Mouse (Mus musculus): ENCODE results near the gene N4bp1. TPM values are rescaled to one million over a fixed set of nuclear protein-coding genes. Genes with fewer than 3 reads are reported as not detected.

Gene N4bp1
- polyA plus RNA-seq, 1 experiment from 2014 or later: 9.7 TPM

DNA sequence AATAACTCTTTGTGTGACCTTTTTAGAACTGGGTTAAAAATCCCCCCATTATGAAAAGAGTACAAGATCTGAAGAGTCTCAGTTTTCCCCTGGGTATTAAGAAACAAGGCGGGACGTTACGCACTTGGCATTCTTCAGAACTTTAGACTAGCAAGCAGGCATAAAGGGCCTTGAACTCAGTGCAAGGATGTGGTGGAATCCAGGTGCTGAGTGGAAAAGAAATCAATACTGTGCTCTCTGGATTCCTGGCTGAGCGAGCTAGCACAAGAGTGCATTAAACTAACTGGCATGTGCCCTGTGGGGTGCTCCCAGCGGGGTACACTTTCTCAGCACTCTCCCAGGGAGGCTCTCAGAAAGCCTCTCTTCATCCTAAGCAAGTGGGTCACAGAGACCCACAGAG lies 122.3 kb downstream of the N4bp1 start:
- Histone ChIP-seq H3K4me3 (no peak overlapping the region), H3K36me3 (no peaks in the 10 kb centered on the region), H3K4me1 (no peaks in the 10 kb centered on the region), H3K27me3 (ENCODE audit: low read depth, poor library complexity, severe bottlenecking) (peaks cover 10% of the 10 kb centered on the region), H3K9me3 (replicated peaks) (no peaks in the 10 kb centered on the region), H3K27ac (replicated peaks) (no peak overlapping the region)
- DNase-seq (ENCODE audit: low spot score): no peak
- 65% methylated on average over 5 of the region's 5 CpGs for WGBS

DNA sequence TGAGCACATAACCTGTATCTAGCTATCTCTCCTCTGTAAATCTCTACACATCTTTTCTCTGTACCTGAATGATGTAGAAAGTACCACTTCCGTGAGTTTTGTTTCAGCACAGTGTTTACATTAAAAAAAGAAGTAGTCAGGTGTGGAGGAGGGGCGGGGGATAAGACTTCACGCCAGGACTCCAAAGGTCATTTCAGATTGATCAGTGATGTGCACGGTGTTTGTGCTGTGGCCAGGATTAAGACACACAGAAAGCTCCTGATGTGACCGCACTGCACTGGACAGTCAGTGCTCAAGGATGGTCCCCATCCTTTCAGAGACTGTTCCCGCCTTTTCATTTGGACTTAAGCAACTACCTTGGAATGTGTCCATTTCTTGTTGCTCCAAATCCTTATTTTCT lies 124.3 kb downstream of the N4bp1 start:
- H3K36me3 ChIP-seq: no peaks in the 10 kb centered on the region
- H3K27ac ChIP-seq (replicated peaks): no peak overlapping the region
- no peaks in the 10 kb centered on the region for H3K9me3 ChIP-seq (replicated peaks)
- H3K27me3 ChIP-seq (ENCODE audit: low read depth, poor library complexity, severe bottlenecking): peaks cover 11% of the 10 kb centered on the region
- no peak for DNase-seq (ENCODE audit: low spot score)
- 67% methylated on average over 6 of the region's 6 CpGs for WGBS
- no peak overlapping the region for H3K4me3 ChIP-seq
- peaks cover 8% of the 10 kb centered on the region for H3K4me1 ChIP-seq

DNA sequence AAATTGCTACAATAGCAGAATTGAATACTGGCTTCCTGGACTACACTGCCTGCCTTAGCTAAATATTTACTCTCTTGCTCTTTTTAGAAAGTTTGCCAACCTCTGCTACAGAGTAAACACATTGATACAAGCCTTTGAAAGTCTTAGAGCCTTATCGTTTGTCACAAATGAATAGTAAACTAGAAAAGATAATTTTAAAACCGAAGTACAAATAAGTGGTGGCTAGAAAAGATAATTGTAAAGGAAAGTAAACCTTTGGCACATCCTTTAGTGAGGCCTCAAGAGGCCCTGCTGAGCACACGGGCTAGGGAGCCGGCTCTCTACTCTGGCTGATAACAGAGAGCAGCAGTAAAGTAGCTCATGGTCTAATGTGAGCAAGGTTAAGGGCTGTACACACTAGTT lies 126.0 kb downstream of the N4bp1 start:
- 62% methylated on average over 4 of the region's 4 CpGs for WGBS
- H3K27ac ChIP-seq (replicated peaks): no peak overlapping the region
- no peaks in the 10 kb centered on the region for H3K9me3 ChIP-seq (replicated peaks)
- DNase-seq (ENCODE audit: low spot score): no peak
- peaks cover 11% of the 10 kb centered on the region for H3K27me3 ChIP-seq (ENCODE audit: low read depth, poor library complexity, severe bottlenecking)
- H3K4me3 ChIP-seq: no peak overlapping the region
- no peaks in the 10 kb centered on the region for H3K36me3 ChIP-seq
- H3K4me1 ChIP-seq: peaks cover 8% of the 10 kb centered on the region

DNA sequence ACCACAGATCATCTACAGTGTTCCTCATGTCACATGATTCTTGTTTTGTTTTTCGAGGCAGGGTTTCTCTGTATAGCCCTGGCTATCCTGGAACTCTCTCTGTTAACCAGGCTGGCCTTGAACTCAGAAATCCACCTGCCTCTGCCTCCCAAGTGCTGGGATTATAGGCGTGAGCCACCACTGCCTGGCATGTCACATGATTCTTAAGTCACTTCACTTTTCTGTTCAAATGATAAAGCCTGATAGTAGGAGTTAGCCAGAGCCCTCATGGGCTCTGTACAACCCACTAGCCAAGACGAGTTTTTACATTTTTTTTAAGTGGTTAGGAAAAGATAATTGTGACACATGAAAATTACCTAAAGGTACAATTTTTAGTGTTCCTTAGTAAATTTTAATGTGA lies 126.4 kb downstream of the N4bp1 start:
- no peaks in the 10 kb centered on the region for H3K36me3 ChIP-seq
- peaks cover 8% of the 10 kb centered on the region for H3K4me1 ChIP-seq
- no peak overlapping the region for H3K27ac ChIP-seq (replicated peaks)
- H3K4me3 ChIP-seq: no peak overlapping the region
- no peaks in the 10 kb centered on the region for H3K9me3 ChIP-seq (replicated peaks)
- H3K27me3 ChIP-seq (ENCODE audit: low read depth, poor library complexity, severe bottlenecking): peaks cover 11% of the 10 kb centered on the region
- WGBS: 83% methylated on average over 3 of the region's 3 CpGs
- DNase-seq (ENCODE audit: low spot score): no peak

Other genes with a start within 250 kb of the N4bp1 start
- gene Gm10638, start 139.6 kb downstream of the N4bp1 start, polyA plus RNA-seq (2016; fragmentation: Nextera tagmentation; extraction: Ambion mirVana): 4.7 and 5.6 TPM in 2 replicates
- gene Siah1a, start 139.3 kb downstream of the N4bp1 start, polyA plus RNA-seq (2016; fragmentation: Nextera tagmentation; extraction: Ambion mirVana): 55.1 and 56.8 TPM in 2 replicates